Mouse (Mus musculus) heart, embryonic 14.5 days (tissue): ENCODE data around the gene Dmbt1. TPM values are rescaled to one million over a fixed set of nuclear protein-coding genes. Genes with fewer than 3 reads are reported as not detected.
A peak's percentile ranks its signal among the peaks of the same experiment; 100 is the strongest.

Source experiments
- ATAC-seq: fragments of 200-750 bp; cut with Nextera tagmentation; 2 replicates; pipeline ENCODE4 v1.8.0; 2017; ENCODE audit warnings: low read depth, moderate TSS enrichment; ENCODE audit not compliant: insufficient number of reproducible peaks, insufficient read depth, low FRiP score
- H3K27ac ChIP-seq, 2 experiments: fragments of 200-500 bp in 1 of 2; fragments of 300-500 bp in 1 of 2; sonication (generic) in 1 of 2; replicated peaks in 1 of 2; 2 replicates each; pipeline ENCODE4 v1.5.1; 2012 to 2014; ENCODE audit warnings: low read depth in 2 of 2, low read length in 2 of 2, control low read depth in 1 of 2, mild to moderate bottlenecking in 1 of 2, mixed read lengths in 1 of 2; ENCODE audit not compliant: control insufficient read depth in 1 of 2, insufficient read depth in 1 of 2
- H3K27me3 ChIP-seq: fragments of 300-500 bp; sonication (generic); 2 replicates; pipeline ENCODE4 v1.6.1; 2014; ENCODE audit warnings: mild to moderate bottlenecking, low read length, control low read depth; ENCODE audit not compliant: control insufficient read depth, insufficient read depth
- H3K36me3 ChIP-seq: fragments of 300-500 bp; sonication (generic); 2 replicates; pipeline ENCODE4 v1.6.1; 2014; ENCODE audit warnings: mild to moderate bottlenecking, control low read depth, low read length, mixed read lengths; ENCODE audit not compliant: control insufficient read depth, insufficient read depth
- H3K4me1 ChIP-seq, 2 experiments: fragments of 200-500 bp in 1 of 2; fragments of 300-500 bp in 1 of 2; sonication (generic) in 1 of 2; 2 replicates each; pipeline ENCODE4 v1.6.1; 2012 to 2014; ENCODE audit warnings: low read length in 2 of 2, control low read depth in 1 of 2, mixed read lengths in 1 of 2; ENCODE audit not compliant: control insufficient read depth in 2 of 2, insufficient read depth in 2 of 2
- H3K4me2 ChIP-seq: fragments of 300-500 bp; sonication (generic); 2 replicates; pipeline ENCODE4 v1.6.1; 2014; ENCODE audit warnings: mild to moderate bottlenecking, low read length
- H3K4me3 ChIP-seq, 2 experiments: fragments of 200-500 bp in 1 of 2; fragments of 300-500 bp in 1 of 2; sonication (generic) in 1 of 2; 2 replicates each; pipeline ENCODE4 v1.5.1; 2012 to 2014; ENCODE audit warnings: low read length in 2 of 2, mild to moderate bottlenecking in 2 of 2, control low read depth in 1 of 2, low read depth in 1 of 2, moderate library complexity in 1 of 2; ENCODE audit not compliant: control insufficient read depth in 1 of 2, insufficient read depth in 1 of 2
- H3K9ac ChIP-seq: fragments of 300-500 bp; sonication (generic); 2 replicates; pipeline ENCODE4 v1.6.1; 2014; ENCODE audit warnings: mild to moderate bottlenecking, low read length
- H3K9me3 ChIP-seq: fragments of 300-500 bp; sonication (generic); 2 replicates; pipeline ENCODE4 v1.6.1; 2016; ENCODE audit warnings: low read length, control low read depth; ENCODE audit not compliant: control insufficient read depth
- WGBS: fragments of 180-500 bp; shearing (Covaris S2); extraction: QIAGEN DNeasy Blood & Tissue Kit; methylation state at CpG from one replicate; pipeline ENCODE4 v1.1.7; 2014; 5-methylcytosine and 5-hydroxymethylcytosine counted together
- polyA plus RNA-seq: library from polyadenylated mRNA; unstranded; fragments of >200 nt; fragmentation: Nextera tagmentation; extraction: Ambion mirVana; gene quantifications from 2 replicates; pipeline ENCODE4 v1.2.1, GENCODE M21; 2014

Gene Dmbt1
- polyA plus RNA-seq: not detected in 2 replicates

DNA sequence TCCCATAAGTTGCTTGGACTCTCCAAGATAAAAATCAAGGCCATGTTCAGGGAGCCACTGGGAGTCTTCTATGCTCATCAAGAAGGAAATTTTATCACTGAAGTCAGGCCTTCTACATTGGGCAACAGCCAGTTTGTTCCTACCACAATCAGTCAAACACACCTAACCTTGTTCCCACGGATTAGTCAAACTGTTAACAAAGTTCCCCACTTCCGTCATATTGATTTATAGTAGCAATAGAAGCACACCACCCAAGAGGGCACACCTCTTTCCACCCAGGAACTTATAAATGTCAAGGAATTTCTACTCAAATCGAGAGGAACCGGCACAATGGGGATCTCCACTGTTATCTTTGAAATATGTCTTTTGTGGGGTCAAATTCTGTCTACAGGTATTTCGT, at the start of gene Dmbt1:
Gene Dmbt1 (plus strand): TSS at position 299 of the 400 bp plus-strand sequence.
- ATAC-seq: no peak
- Histone ChIP-seq H3K36me3 (no peaks in the 10 kb centered on the region), H3K4me1 (no peaks in the 10 kb centered on the region), H3K4me2 (no peak within 1 kb of the TSS), H3K27ac (no peak within 1 kb of the TSS), H3K4me3 (no peak within 1 kb of the TSS), H3K9ac (no peak within 1 kb of the TSS), H3K9me3 (no peaks in the 10 kb centered on the region), H3K27me3 (no peaks in the 10 kb centered on the region)
- 76% methylated on average over 5 of the region's 5 CpGs for whole genome bisulfite sequencing

DNA sequence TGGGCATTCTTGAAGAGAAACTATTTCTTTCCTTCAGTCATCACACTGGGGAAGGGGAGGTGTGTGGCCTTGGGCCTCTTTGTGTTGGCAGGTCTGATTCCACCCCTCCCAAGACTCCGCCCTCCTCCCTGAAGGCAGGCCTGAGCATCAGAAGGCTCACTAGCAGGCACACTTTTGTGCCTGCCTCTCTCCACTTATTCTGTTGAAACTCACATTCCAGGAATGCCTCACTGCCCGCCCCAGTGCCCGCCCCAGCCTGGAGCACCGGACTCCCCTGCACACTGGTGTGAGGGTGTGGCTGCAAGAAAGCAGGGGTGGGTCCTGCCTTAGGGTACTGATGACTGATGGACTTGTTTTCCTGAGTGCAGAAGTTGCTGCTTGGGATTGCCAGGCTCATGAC, 49.5 kb upstream of the Dmbt1 start:
- 21% methylated on average over 4 of the region's 4 CpGs for WGBS
- H3K4me3 ChIP-seq: no peak overlapping the region
- peaks cover 23 to 24% of the 10 kb centered on the region in 2 experiments for H3K4me1 ChIP-seq
- no peaks in the 10 kb centered on the region for H3K27me3 ChIP-seq
- peak overlapping the region in 1 of 2 experiments; percentile 48; a peak in 3 of 4 replicates for H3K27ac ChIP-seq
- H3K9me3 ChIP-seq: no peaks in the 10 kb centered on the region
- no peak overlapping the region for H3K9ac ChIP-seq
- no peak overlapping the region for H3K4me2 ChIP-seq
- H3K36me3 ChIP-seq: peaks cover 4% of the 10 kb centered on the region; the same call in 1 of the 2 replicates
- ATAC-seq: peak; percentile 23; the same call in 1 of the 2 replicates

DNA sequence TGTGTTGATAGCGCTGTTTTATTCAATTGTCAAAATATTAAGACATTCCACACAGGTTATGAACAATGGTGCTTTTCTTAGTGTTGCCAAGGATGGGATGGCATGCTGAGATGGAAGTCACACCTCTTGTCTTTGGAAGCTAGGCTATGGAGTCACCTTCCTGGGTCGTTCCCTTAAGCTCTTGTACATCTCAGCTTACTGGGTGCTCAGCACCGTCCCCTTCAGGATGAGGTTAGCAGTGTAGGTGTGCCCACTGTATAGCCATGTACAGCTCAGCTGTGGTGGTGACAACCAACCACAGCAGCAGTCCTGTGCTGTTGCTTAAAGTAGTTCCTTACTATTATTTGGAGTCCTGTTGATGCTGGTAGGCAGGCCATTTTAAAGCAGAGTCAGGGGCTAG, 49.0 kb upstream of the Dmbt1 start:
- Histone ChIP-seq H3K36me3 (peaks cover 4% of the 10 kb centered on the region; the same call in 1 of the 2 replicates), H3K4me3 (no peak overlapping the region), H3K9ac (no peak overlapping the region), H3K4me2 (no peak overlapping the region), H3K9me3 (no peaks in the 10 kb centered on the region), H3K4me1 (peaks cover 21 to 23% of the 10 kb centered on the region in 2 experiments), H3K27ac (no peak overlapping the region; a peak in 1 of 4 replicates), H3K27me3 (no peaks in the 10 kb centered on the region)
- WGBS: 52% methylated on average over 3 of the region's 3 CpGs
- ATAC-seq: no peak

DNA sequence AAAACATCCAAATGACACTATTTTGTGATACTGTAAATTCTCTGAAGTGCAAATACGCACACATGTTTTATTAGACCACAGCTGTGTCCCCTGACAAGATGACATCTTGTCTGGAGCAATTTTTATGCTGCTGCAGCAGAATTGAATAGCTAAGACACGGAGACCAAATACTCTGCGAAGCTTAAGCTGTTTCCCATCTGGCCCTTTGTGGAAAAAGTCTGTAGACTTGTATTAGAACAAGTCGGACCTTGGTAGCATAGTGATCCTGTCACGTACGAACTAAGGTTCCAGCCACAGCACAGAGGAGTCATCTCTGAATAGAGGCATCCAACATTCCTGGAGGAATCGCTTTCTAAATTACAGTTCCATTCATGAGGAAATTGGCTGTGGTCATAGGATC, 47.6 kb upstream of the Dmbt1 start:
- H3K4me3 ChIP-seq: no peak overlapping the region
- H3K9me3 ChIP-seq: no peaks in the 10 kb centered on the region
- H3K27me3 ChIP-seq: no peaks in the 10 kb centered on the region
- WGBS: 89% methylated on average over 7 of the region's 7 CpGs
- peaks cover 22 to 27% of the 10 kb centered on the region in 2 experiments for H3K4me1 ChIP-seq
- no peak for ATAC-seq
- no peak overlapping the region for H3K9ac ChIP-seq
- peaks cover 4% of the 10 kb centered on the region; the same call in 1 of the 2 replicates for H3K36me3 ChIP-seq
- no peak overlapping the region for H3K4me2 ChIP-seq
- no peak overlapping the region for H3K27ac ChIP-seq

DNA sequence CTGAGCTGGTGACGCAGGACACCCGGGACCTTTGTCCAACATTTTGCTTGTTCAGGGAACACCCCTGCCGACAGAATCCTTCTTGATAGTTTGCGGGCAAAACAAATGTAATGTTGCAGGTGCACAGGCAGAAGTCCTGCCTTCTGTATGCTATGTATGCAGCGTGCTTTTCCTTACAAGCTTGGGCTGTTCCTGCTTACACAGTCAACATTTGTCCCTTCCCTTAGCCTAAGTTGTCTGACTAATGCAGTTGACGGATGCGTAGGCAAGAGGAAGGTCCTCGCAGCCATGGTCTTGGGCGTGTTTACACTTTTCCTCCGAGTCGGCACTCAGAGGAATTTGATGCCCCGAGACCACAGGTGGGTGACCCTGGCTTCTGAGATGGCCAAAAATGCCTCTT, 46.7 kb upstream of the Dmbt1 start:
- H3K27me3 ChIP-seq: no peaks in the 10 kb centered on the region
- no peak overlapping the region for H3K27ac ChIP-seq
- WGBS: 84% methylated on average over 12 of the region's 12 CpGs
- ATAC-seq: no peak
- H3K4me1 ChIP-seq: peaks cover 22 to 27% of the 10 kb centered on the region in 2 experiments
- no peak overlapping the region for H3K9ac ChIP-seq
- no peaks in the 10 kb centered on the region for H3K9me3 ChIP-seq
- H3K36me3 ChIP-seq: no peaks in the 10 kb centered on the region
- no peak overlapping the region for H3K4me3 ChIP-seq
- no peak overlapping the region for H3K4me2 ChIP-seq

DNA sequence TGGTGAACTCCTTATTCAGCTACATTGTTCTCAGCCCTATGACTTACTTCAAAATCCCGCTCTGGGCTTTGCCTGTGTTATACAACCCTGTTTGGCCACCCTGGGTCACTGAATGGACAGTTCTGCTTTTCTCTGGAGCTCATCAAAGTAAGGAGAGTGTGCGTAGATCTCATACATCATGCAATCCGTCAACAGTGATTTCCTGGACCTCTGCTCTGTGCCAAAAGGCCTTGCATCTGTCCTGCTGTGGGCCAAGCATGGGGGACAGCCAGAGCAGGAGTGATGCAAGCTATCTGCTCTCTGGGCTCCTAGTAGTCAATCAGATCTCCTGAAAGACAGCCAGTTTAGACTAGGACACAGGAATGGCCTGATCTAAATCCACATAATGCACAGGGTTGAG, 46.1 kb upstream of the Dmbt1 start:
- Histone ChIP-seq H3K4me1 (peaks cover 22 to 27% of the 10 kb centered on the region in 2 experiments), H3K9me3 (no peaks in the 10 kb centered on the region), H3K27me3 (no peaks in the 10 kb centered on the region), H3K9ac (no peak overlapping the region), H3K27ac (no peak overlapping the region), H3K4me2 (no peak overlapping the region), H3K4me3 (no peak overlapping the region), H3K36me3 (no peaks in the 10 kb centered on the region)
- no peak for ATAC-seq
- WGBS: 75% methylated on average over 3 of the region's 3 CpGs

DNA sequence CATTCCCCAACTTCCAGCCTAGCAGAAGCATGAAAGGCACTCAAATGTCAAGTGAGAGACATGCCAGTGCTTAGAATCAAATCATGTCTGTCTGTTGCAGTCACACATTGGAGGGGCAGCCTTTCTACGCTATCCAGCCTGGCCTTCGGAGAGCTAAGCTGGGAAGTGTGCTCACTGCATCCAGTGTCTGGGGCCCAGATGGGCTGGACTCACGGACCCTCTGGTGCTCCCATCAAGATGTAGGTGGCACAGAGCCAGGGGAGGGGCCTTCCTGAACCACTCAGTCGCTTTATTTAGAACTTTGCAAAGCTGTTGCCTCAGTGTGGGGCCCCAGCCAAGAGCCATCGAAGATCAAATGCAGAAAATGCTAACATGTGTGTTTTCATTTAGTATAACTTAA, 43.7 kb upstream of the Dmbt1 start:
- Histone ChIP-seq H3K36me3 (no peaks in the 10 kb centered on the region), H3K27me3 (no peaks in the 10 kb centered on the region), H3K4me1 (peaks cover 10 to 16% of the 10 kb centered on the region in 2 experiments), H3K4me3 (no peak overlapping the region), H3K9ac (no peak overlapping the region), H3K27ac (peak overlapping the region; percentile 55 to 71), H3K9me3 (no peaks in the 10 kb centered on the region), H3K4me2 (no peak overlapping the region; the same call in 1 of the 2 replicates)
- peak; percentile 77 for ATAC-seq
- WGBS: 17% methylated on average over 5 of the region's 5 CpGs

DNA sequence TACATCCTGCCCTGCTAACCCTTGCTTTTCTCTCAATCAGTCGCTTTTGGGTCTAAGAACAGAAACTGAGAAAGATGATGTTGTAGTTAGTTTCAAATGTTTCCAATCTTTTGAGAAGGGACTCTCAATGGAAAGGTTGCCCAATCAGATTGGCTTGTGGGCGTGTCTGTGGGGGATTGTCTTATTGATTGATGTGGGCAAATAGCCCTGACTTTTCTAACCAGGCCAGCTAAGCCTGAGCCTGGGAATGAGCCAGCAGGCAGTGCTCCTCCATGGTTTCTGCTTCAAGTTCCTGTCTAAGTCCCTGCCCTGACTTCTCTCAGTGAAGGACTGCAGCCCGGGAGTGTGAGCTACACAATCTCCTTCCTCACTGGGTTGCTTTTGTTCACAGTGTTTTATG, 42.5 kb upstream of the Dmbt1 start:
- Histone ChIP-seq H3K9me3 (no peaks in the 10 kb centered on the region), H3K4me3 (no peak overlapping the region), H3K4me1 (peaks cover 10 to 16% of the 10 kb centered on the region in 2 experiments), H3K9ac (no peak overlapping the region), H3K27ac (no peak overlapping the region), H3K36me3 (no peaks in the 10 kb centered on the region), H3K27me3 (no peaks in the 10 kb centered on the region), H3K4me2 (no peak overlapping the region)
- 77% methylated on average over 3 of the region's 3 CpGs for WGBS
- no peak for ATAC-seq
